Mouse (Mus musculus) lung, adult 2 months (tissue): ENCODE data around the gene Wdr86.

Experiments used
- CTCF ChIP-seq: fragments of 200-500 bp; IDR thresholded peaks from 2 replicates; pipeline ENCODE4 v1.5.1; 2011; ENCODE audit warnings: mild to moderate bottlenecking, low read length, control low read depth; ENCODE audit not compliant: insufficient read depth
- POLR2A ChIP-seq: fragments of 200-500 bp; IDR thresholded peaks from 2 replicates; pipeline ENCODE4 v1.6.1; 2011; ENCODE audit warnings: low read depth, mild to moderate bottlenecking, control low read depth, low read length, borderline replicate concordance; ENCODE audit errors: extremely low read depth

GRCm38 (mm10) chr5:24737595-24737994 is 7.1 kb upstream of the Wdr86 start:
- TF ChIP-seq CTCF (no peak), POLR2A (no peak)
